ENCODE assay signal across 22 mouse cellular contexts in the genomic region with DNA sequence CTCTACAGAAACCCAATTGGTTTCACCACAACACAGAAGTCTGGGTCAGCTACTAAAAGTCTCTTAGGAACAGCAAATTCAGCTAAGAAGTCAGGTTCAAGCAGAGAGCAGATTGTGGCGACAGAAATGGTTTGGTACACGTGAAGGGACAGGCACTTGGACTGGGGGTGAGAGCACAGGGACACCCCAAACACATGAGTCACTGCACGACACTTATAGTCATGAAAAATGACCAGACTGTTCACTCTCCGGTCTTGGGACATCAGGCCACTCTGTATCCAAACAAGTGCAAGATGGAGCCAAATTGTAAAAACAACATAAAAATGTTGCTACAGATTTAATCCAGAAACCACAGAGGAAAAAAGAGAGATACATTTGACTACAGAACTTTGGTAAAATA. TPM values are rescaled to one million over a fixed set of nuclear protein-coding genes. Genes with fewer than 3 reads are reported as not detected.
DNase-seq lines count a peak whose midpoint lies in the region; ATAC-seq and TF ChIP-seq lines count a peak whose summit lies in the region.
"Had no signal": no experiment of that assay in that cellular context is flagged by ENCODE, and none has a peak within 500 bp of the region (broad histone marks: within the 10 kb centered on the region; RNA-seq: fewer than 3 reads in every experiment).

No protein-coding gene starts in this region.

- TF ChIP-seq POLR2A in lung, adult 2 months (IDR thresholded peaks at IDR 0.05; ENCODE audit: borderline replicate concordance, extremely low read depth, low read depth, low read length), result no peak

- H3K4me1 ChIP-seq in liver, postnatal 0 days (ENCODE audit: insufficient read depth), result no peaks in the 10 kb centered on the region
- peaks cover 3% of the 10 kb centered on the region for H3K4me1 ChIP-seq in lung, adult 2 months (ENCODE audit: control insufficient read depth, insufficient read depth, low read length)
- H3K4me1 ChIP-seq: embryonic facial prominence, embryonic 12.5 days; embryonic facial prominence, embryonic 15.5 days; hindbrain, embryonic 15.5 days had no signal

- 61% methylated on average over 4 of the region's 4 CpGs for WGBS in liver, postnatal 0 days (ENCODE audit: insufficient replicate concordance)
- WGBS in lung, adult 2 months, result 49% methylated on average over 4 of the region's 4 CpGs

- H3K9me3 ChIP-seq in liver, postnatal 0 days (ENCODE audit: low read length), result no peaks in the 10 kb centered on the region
- H3K9me3 ChIP-seq: embryonic facial prominence, embryonic 12.5 days; embryonic facial prominence, embryonic 15.5 days; hindbrain, embryonic 12.5 days; hindbrain, embryonic 15.5 days had no signal

- no peak for TF ChIP-seq CTCF in liver, postnatal 0 days (IDR thresholded peaks at IDR 0.05; ENCODE audit: low read depth)
- no peak for TF ChIP-seq CTCF in lung, adult 2 months (IDR thresholded peaks at IDR 0.05; ENCODE audit: insufficient read depth, low read length)

- no peak overlapping the region for H3K4me2 ChIP-seq in liver, postnatal 0 days (ENCODE audit: low read depth, low read length)
- H3K4me2 ChIP-seq: embryonic facial prominence, embryonic 12.5 days; embryonic facial prominence, embryonic 15.5 days; heart, embryonic 11.5 days; hindbrain, embryonic 12.5 days; hindbrain, embryonic 15.5 days had no signal

- no peak for TF ChIP-seq EP300 in liver, postnatal 0 days (IDR thresholded peaks at IDR 0.05; ENCODE audit: low read depth)

- intact Hi-C loops in left cerebral cortex, postnatal 25 days (cut with DNase I), result no loop called here

- DNase-seq in adrenal gland, adult (ENCODE audit: inconsistent age in 2 of 2, low spot score in 1 of 2), result peak; percentile 51 to 68
- no peak for DNase-seq in adrenal gland, postnatal 25 days
- DNase-seq in liver, postnatal 0 days, result no peak
- DNase-seq in liver, result no peak
- peak; percentile 26 for DNase-seq in lung, postnatal 36 days
- no peak for DNase-seq in lung, adult 2 months
- DNase-seq in cerebellum, adult 18-20 months, result no peak
- DNase-seq in left cerebral cortex, postnatal 25 days (ENCODE audit: low spot score in 2 of 2), result no peak
- DNase-seq: cerebellum, adult 2 months; cerebellum, adult 9-11 months; cerebellum, postnatal 25 days; forebrain, postnatal 0 days; gastrocnemius, adult 2 months; gastrocnemius, postnatal 14 days; heart, adult 11 months had no signal

- ATAC-seq in liver, postnatal 0 days, result no peak
- ATAC-seq: activated CD4-positive, CD25-positive, alpha-beta regulatory T cell, adult 4 months; forebrain, embryonic 14.5 days; forebrain, postnatal 0 days had no signal

- no peaks in the 10 kb centered on the region for H3K36me3 ChIP-seq in liver, postnatal 0 days (replicated peaks; ENCODE audit: insufficient read depth, low read length)
- H3K36me3 ChIP-seq: embryonic facial prominence, embryonic 12.5 days; embryonic facial prominence, embryonic 15.5 days; hindbrain, embryonic 12.5 days; hindbrain, embryonic 15.5 days had no signal

- no peak overlapping the region for H3K4me3 ChIP-seq in liver, postnatal 0 days (ENCODE audit: low read depth, low read length)
- no peak overlapping the region for H3K4me3 ChIP-seq in lung, adult 2 months (replicated peaks; ENCODE audit: extremely low read depth, low read depth, low read length)
- H3K4me3 ChIP-seq: embryonic facial prominence, embryonic 12.5 days; embryonic facial prominence, embryonic 15.5 days; gastrocnemius, adult 2 months; hindbrain, embryonic 12.5 days; hindbrain, embryonic 15.5 days had no signal

- no peak overlapping the region for H3K9ac ChIP-seq in liver, postnatal 0 days (replicated peaks)
- H3K9ac ChIP-seq: embryonic facial prominence, embryonic 12.5 days; embryonic facial prominence, embryonic 15.5 days; forebrain, postnatal 0 days; hindbrain, embryonic 12.5 days; hindbrain, embryonic 15.5 days had no signal

- peaks cover 8% of the 10 kb centered on the region; the same call in 1 of the 2 replicates for H3K27me3 ChIP-seq in liver, postnatal 0 days (ENCODE audit: insufficient read depth, low read length)
- H3K27me3 ChIP-seq: embryonic facial prominence, embryonic 12.5 days; embryonic facial prominence, embryonic 15.5 days; hindbrain, embryonic 12.5 days; hindbrain, embryonic 15.5 days had no signal

- 0 out of 2 replicates have a peak overlapping the region, but pooled peaks have one; percentile 29 for H3K27ac ChIP-seq in liver, postnatal 0 days (ENCODE audit: low read depth)
- H3K27ac ChIP-seq: embryonic facial prominence, embryonic 12.5 days; embryonic facial prominence, embryonic 15.5 days; gastrocnemius, adult 2 months; hindbrain, embryonic 12.5 days; hindbrain, embryonic 15.5 days had no signal

RNA-seq across cellular contexts. Expression of a gene that starts 28.2 kb away (rescaled TPM):
- 131 and 173 TPM in 2 replicates for total RNA-seq in adrenal gland, postnatal 25 days (2021)
- 0.90 and 1.1 TPM in 2 replicates for polyA plus RNA-seq in liver, postnatal 0 days (2015; fragmentation: Nextera tagmentation; extraction: Ambion mirVana)
- polyA plus RNA-seq in lung, adult 2 months (2012; rRNA removed), result 282 and 307 TPM in 2 replicates
- 10 to 100 TPM; 46.3 to 55.0 TPM for total RNA-seq in left cerebral cortex, postnatal 25 days (2021)

RNA-seq across cellular contexts. Expression of a gene that starts 56.6 kb away (rescaled TPM):
- total RNA-seq in adrenal gland, postnatal 25 days (2021), result 34.8 and 38.6 TPM in 2 replicates
- 9.3 and 10.9 TPM in 2 replicates for polyA plus RNA-seq in liver, postnatal 0 days (2015; fragmentation: Nextera tagmentation; extraction: Ambion mirVana)
- 53.0 and 69.3 TPM in 2 replicates for polyA plus RNA-seq in lung, adult 2 months (2012; rRNA removed)
- 10 to 100 TPM; 31.6 to 34.4 TPM for total RNA-seq in left cerebral cortex, postnatal 25 days (2021)

Comparison
In these comparisons a context has a peak if more than half of its experiments do, and no peak if none do; other contexts are left out.
1. DNase-seq: peak in adrenal gland, adult (2 of 2) and lung, postnatal 36 days (single experiment); none in adrenal gland, postnatal 25 days (single experiment), liver, postnatal 0 days (single experiment), liver (single experiment), lung, adult 2 months (single experiment), cerebellum, adult 18-20 months (0 of 2) and left cerebral cortex, postnatal 25 days (0 of 2).